Mouse (Mus musculus) lung, adult 10 weeks (tissue): ENCODE measurements around the gene Vmn1r100. TPM values are rescaled to one million over a fixed set of nuclear protein-coding genes. Genes with fewer than 3 reads are reported as not detected.

Experiments
- polyA plus RNA-seq: library from polyadenylated mRNA; stranded (reverse); fragments of 350-450 nt; fragmentation: Illumina TruSeq; extraction: RNeasy Lipid Tissue Mini Kit (QIAGEN cat#74804); gene quantifications from one replicate; pipeline ENCODE4 v1.2.3, GENCODE M21; 2014; ENCODE audit warnings: low read depth, low replicate concordance; ENCODE audit not compliant: insufficient read depth

Gene Vmn1r100
- not detected for polyA plus RNA-seq

DNA sequence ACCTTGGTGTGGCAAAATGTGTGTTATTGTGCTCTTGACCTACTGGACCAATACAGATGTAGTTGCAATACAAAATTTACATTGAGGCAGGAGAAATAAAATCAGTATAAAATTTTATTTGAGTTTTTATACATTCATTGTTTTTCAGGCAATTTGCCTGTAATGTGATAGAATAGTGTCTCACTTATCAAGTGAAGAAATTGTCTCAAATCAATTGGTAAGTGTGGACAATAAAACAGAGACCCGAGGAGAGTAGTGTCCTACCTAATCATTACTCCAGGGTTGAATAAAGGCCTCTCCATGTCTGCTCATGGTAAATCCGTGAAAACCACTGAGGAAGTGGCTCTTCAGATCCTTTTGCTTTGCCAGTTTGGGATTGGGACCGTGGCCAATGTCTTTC, at the start of gene Vmn1r100:
Gene Vmn1r100 (plus strand): TSS at position 301 of the 400 bp plus-strand sequence.

DNA sequence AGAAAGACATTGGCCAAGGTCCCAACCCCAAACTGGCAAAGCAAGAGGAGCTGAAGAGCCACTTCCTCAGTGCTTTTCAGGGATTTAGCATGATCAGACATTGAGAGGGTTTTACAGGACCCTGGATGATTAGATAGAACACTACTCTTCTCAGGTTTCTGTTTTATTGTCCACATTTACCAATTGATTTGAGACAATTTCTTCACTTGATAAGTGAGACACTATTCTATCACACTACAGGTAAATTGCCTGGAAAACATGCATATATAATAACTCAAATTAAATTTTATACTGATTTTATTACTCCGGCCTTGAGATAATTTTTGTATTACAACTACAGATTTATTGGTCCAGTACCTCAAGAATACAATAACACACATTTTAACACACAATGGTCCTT, 42.4 kb upstream of the Vmn1r100 start, which contains the start of gene Gm5728:
Gene Gm5728 (minus strand): TSS at position 101 of the 400 bp plus-strand sequence.

DNA sequence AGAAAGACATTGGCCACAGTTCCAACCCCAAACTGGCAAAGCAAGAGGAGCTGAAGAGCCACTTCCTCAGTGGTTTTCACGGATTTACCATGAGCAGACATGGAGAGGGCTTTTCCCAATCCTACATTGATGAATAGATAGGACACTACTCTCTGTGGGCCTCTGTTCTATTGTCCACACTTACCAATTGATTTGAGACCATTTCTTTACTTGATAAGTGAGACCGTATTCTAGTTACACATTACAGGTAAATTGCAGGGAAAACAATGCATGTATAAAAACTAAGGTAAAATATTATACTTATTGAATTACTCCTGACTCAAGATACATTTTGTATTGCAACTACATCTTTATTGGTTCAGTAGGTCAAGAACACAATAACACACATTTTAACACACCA, 24.8 kb downstream of the Vmn1r100 start, which contains the start of gene Vmn1r101:
Gene Vmn1r101 (minus strand): TSS at position 101 of the 400 bp plus-strand sequence.

Other genes with a start within 250 kb of the Vmn1r100 start
- not detected for gene Vmn1r94, start 249.6 kb upstream of the Vmn1r100 start, polyA plus RNA-seq
- not detected for gene Vmn1r95, start 224.2 kb upstream of the Vmn1r100 start, polyA plus RNA-seq
- not detected for gene Gm6164, start 212.3 kb upstream of the Vmn1r100 start, polyA plus RNA-seq
- gene Gm4498, start 184.1 kb upstream of the Vmn1r100 start, polyA plus RNA-seq, result not detected
- not detected for gene Gm5890, start 155.1 kb upstream of the Vmn1r100 start, polyA plus RNA-seq
- gene Gm4133, start 83.9 kb upstream of the Vmn1r100 start, polyA plus RNA-seq, result not detected
- not detected for gene Gm5728, start 42.5 kb upstream of the Vmn1r100 start, polyA plus RNA-seq
- not detected for gene Vmn1r101, start 24.7 kb downstream of the Vmn1r100 start, polyA plus RNA-seq
- gene Gm10670, start 57.0 kb downstream of the Vmn1r100 start, polyA plus RNA-seq, result not detected
- gene Vmn1r103, start 92.6 kb downstream of the Vmn1r100 start, polyA plus RNA-seq, result not detected
- not detected for gene Vmn1r104, start 115.9 kb downstream of the Vmn1r100 start, polyA plus RNA-seq
- not detected for gene Gm5726, start 127.8 kb downstream of the Vmn1r100 start, polyA plus RNA-seq
- not detected for gene Gm4141, start 158.3 kb downstream of the Vmn1r100 start, polyA plus RNA-seq
- gene Gm4513, start 181.1 kb downstream of the Vmn1r100 start, polyA plus RNA-seq, result not detected